Mouse (Mus musculus) cerebellum, adult 2 months (tissue): Measurements from ENCODE around the gene Ids. TPM values are rescaled to one million over a fixed set of nuclear protein-coding genes. Genes with fewer than 3 reads are reported as not detected.
"Not testable (repeated sequence)": the region's sequence is repeated elsewhere in the genome, so short reads cannot be mapped to it uniquely, and the experiment has no call there.

Source experiments
- DNase-seq, 2 experiments: peaks; one replicate each; pipeline ENCODE4 v3.0.0; 2021
- H3K27ac ChIP-seq: fragments of 200-500 bp; 2 replicates; pipeline ENCODE4 v1.5.1; 2012; ENCODE audit warnings: low read length, control low read depth, inconsistent platforms; ENCODE audit not compliant: insufficient read depth
- H3K27me3 ChIP-seq: fragments of 200-500 bp; 2 replicates; pipeline ENCODE4 v1.6.1; 2012; ENCODE audit warnings: inconsistent platforms, mild to moderate bottlenecking, low read length, moderate library complexity; ENCODE audit not compliant: control insufficient read depth, insufficient read depth
- H3K4me1 ChIP-seq: fragments of 200-500 bp; 2 replicates; pipeline ENCODE4 v1.6.1; 2011; ENCODE audit warnings: low read length; ENCODE audit not compliant: control insufficient read depth, insufficient read depth
- H3K4me3 ChIP-seq: fragments of 200-500 bp; replicated peaks from 2 replicates; pipeline ENCODE3; 2011; ENCODE audit warnings: mild to moderate bottlenecking, low read depth, low read length, control low read depth; ENCODE audit not compliant: insufficient read depth
- CTCF ChIP-seq: fragments of 200-500 bp; IDR thresholded peaks from 2 replicates; pipeline ENCODE4 v1.5.1; 2011; ENCODE audit warnings: low read depth, mild to moderate bottlenecking, control low read depth, low read length, moderate library complexity, borderline replicate concordance; ENCODE audit not compliant: insufficient read depth
- POLR2A ChIP-seq: fragments of 200-500 bp; IDR thresholded peaks from 2 replicates; pipeline ENCODE4 v1.6.1; 2011; ENCODE audit warnings: low read length, control low read depth, borderline replicate concordance; ENCODE audit not compliant: insufficient read depth
- whole genome bisulfite sequencing: fragments of 180-500 bp; shearing (Covaris S2); methylation state at CpG from one replicate; pipeline ENCODE4 v1.1.7; 2018; 5-methylcytosine and 5-hydroxymethylcytosine counted together
- polyA plus RNA-seq: library from polyadenylated mRNA; depleted of rRNA; stranded (reverse); fragments of >200 nt; gene quantifications from 2 replicates; pipeline ENCODE4 v1.2.3, GENCODE M21; 2012; rRNA removed

Ids gene
- 130 and 137 TPM in 2 replicates for polyA plus RNA-seq

DNA sequence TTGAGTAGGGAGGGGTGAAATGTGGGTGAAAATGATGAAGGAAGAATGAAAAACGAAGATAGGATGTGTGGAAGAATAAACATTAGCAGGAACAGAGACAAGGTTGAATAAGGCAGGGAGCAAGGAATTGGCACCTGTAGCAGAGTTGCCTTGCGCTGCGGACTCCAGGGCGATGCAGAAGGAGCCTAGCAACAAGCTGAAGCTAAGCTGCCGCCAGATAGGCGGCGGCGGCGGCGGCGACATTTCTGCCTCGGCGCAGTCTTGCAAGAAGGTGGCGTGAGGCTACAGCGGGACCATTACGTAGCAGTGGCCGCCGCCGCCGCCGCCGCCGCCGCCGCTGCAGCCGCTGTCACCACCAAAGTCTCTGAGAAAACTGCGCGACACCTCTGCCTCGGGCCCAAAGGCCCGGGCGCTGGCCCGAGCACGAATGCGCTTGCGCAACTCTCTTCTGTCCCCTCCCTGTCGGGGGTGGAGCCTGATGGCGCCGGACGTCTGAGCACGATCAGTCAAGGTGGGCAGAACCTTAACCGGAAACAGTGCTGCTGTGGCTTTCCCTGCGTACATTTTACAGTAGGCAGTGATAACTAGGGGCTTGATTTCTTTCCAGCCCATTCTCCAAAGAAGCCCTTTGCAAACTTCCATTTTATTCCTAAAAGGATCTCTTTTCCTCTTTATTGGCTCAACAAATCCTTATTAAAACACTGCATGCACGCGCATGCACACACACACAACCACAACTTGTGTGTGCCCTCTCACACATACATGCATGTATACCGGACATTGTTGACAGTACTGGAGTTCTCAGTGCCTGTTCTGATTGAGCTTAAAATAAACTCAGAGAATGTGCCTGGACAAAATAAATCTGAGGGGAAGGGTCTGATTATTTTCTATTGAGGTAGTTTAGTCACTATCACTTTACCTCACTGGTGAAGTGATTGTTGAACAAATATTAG, at the start of gene Ids:
TSS of gene Ids (minus strand) at position 424 of the 953 bp plus-strand sequence.
- 5% methylated on average over 40 of the region's 45 CpGs for WGBS
- Histone ChIP-seq H3K4me1 (peaks cover 2% of the 10 kb centered on the region; the same call in 1 of the 2 replicates), H3K4me3 (peak within 1 kb of the TSS; percentile 93), H3K27me3 (no peaks in the 10 kb centered on the region), H3K27ac (no peak within 1 kb of the TSS)
- peak; percentile 82 to 90 for DNase-seq
- peak; percentile 58; the same call in 1 of the 2 replicates for TF ChIP-seq POLR2A
- no peak for TF ChIP-seq CTCF

GRCm38 (mm10) chrX:70392636-70393035, 27.8 kb upstream of the Ids start:
- not testable (repeated sequence) for H3K4me1 ChIP-seq, H3K27ac ChIP-seq, DNase-seq

DNA sequence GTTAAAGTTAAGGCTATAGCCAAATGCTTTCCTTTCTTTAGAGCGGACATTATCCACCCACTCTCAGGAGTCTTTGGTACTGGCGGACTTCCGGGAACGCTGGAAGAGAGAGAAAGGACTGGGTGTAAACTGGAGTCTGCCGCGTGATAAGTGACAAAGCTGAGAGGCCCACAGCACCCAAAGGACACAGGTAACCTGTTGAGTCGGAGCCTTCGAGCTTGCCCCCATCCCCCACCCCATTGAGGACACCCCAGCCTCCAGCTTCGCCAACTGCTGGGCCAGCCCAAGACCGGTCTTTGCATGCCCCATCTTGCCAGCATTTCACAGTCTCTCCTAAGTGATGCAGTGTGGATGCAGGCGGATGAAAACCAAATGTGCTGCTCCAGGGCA, 21.1 kb upstream of the Ids start:
- no peak for TF ChIP-seq POLR2A
- TF ChIP-seq CTCF, result no peak
- H3K27ac ChIP-seq, result no peak overlapping the region
- peak overlapping the region; percentile 61 for H3K4me3 ChIP-seq
- WGBS, result 10% methylated on average over 11 of the region's 11 CpGs
- no peaks in the 10 kb centered on the region for H3K4me1 ChIP-seq
- DNase-seq, result no peak
- H3K27me3 ChIP-seq, result no peaks in the 10 kb centered on the region

More at GRCm38 (mm10) chrX:70392636-70393035, 27.8 kb upstream of the Ids start:
- H3K27me3 ChIP-seq, H3K4me3 ChIP-seq: not testable (repeated sequence)

GRCm38 (mm10) chrX:70385276-70385961, 20.5 kb upstream of the Ids start, which contains the start of gene 1110012L19Rik:
Gene 1110012L19Rik, plus strand, starts transcription at chrX:70385877.
- TF ChIP-seq POLR2A (peak; percentile 54; the same call in 1 of the 2 replicates), CTCF (no peak)
- Histone ChIP-seq H3K4me1 (no peaks in the 10 kb centered on the region), H3K4me3 (peak within 1 kb of the TSS; percentile 61), H3K27me3 (no peaks in the 10 kb centered on the region), H3K27ac (peak within 1 kb of the TSS; percentile 93)
- WGBS, result 4% methylated on average over 22 of the region's 22 CpGs
- DNase-seq, result peak; percentile 79 to 84

DNA sequence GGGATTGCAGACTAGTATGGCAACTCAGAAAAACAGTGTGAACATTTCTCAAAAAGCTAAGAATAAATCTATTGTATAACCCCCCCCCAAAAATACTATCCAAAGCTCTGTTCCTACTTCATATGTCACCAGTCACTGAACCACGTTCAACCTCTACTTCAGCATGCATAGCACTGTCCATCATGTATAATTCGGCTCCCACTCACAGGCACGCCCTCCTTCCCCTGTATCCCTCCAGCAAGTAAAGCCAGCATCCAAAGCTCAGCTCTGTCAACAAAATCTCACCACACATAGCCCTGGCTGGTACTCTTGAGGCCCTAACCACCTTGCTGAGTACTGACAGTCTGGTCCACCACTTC, 20.0 kb upstream of the Ids start:
- peak overlapping the region; percentile 9 for H3K27ac ChIP-seq
- DNase-seq, result no peak
- H3K4me3 ChIP-seq, result peak overlapping the region; percentile 61
- no peaks in the 10 kb centered on the region for H3K4me1 ChIP-seq
- no peaks in the 10 kb centered on the region for H3K27me3 ChIP-seq
- 13% methylated on average over 3 of the region's 3 CpGs for WGBS
- no peak for TF ChIP-seq POLR2A
- TF ChIP-seq CTCF, result no peak

DNA sequence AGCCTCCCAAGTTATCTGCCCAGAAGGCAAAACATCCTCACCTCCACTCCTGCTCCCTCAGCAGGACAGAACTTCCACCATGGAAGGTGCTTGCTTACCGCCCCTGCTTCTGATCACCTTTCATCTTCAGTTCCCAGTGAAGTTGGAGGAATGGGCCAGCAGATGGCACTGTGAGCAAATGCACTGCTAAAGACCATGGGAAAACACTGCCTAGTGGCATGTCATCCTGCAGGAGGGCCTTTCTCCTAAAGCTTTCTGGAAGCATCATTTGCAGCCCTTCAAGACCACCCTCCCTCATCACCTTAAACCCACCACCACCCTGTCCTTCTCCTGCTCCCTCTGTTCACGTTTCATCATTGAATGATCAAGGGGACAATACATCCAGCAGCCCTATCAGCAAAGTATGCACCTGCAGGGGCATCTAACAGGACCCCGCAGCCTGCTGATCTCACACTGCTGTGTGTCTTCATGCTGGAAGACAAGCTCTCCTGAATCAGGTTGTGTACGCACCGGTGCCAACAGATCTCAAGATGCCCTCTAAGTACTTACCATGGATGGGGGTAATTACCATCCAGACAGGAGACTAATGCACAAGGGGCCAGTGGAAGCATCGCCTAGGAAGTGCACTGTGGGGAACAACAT, 9.7 kb upstream of the Ids start:
- 0 out of 2 replicates have a peak, but pooled peaks have one; percentile 6 for TF ChIP-seq CTCF
- DNase-seq, result peak in 1 of 2 experiments; percentile 20
- not testable (repeated sequence) for H3K27me3 ChIP-seq, H3K4me3 ChIP-seq, H3K27ac ChIP-seq, H3K4me1 ChIP-seq
- WGBS, result 66% methylated on average over 5 of the region's 6 CpGs

DNA sequence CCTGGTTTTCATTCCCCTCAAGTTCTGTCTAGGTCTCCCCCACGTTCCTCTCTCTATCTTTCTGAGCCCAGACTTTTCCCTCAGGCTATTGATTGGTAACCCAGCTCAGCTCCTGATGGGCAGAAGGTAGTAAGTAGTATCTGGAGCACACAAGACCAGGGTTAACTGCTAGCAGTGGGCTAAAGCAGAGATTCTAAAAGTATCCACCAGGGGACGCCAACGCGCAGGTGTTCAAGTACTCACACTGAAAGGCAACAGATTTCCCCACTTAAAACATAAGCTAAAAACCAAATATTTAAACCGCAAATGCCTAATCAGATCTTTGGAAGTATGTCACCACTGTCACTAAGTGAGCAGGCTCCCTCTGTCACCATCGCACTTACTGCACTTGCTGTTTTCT, 4.9 kb upstream of the Ids start:
- WGBS, result 5% methylated on average over 2 of the region's 6 CpGs
- not testable (repeated sequence) for H3K4me3 ChIP-seq, H3K27me3 ChIP-seq, H3K27ac ChIP-seq, DNase-seq, H3K4me1 ChIP-seq

GRCm38 (mm10) chrX:70364202-70364601, 682 bp downstream of the Ids start:
- Histone ChIP-seq H3K27me3 (no peaks in the 10 kb centered on the region), H3K27ac (no peak overlapping the region), H3K4me3 (peak overlapping the region; percentile 93), H3K4me1 (peaks cover 2% of the 10 kb centered on the region; the same call in 1 of the 2 replicates)
- TF ChIP-seq CTCF, result no peak
- DNase-seq, result no peak
- 12% methylated on average over 1 of the region's 1 CpGs for WGBS
